Comparison of ENCODE assay signal across 18 mouse cellular contexts in genomic region chr13:44451224-44451623, GRCm38 (mm10).
A peak's percentile ranks its signal among the peaks of the same experiment; 100 is the strongest.
DNase-seq lines count a peak whose midpoint lies in the region; TF ChIP-seq lines count a peak whose summit lies in the region.
"Had no signal": no experiment of that assay in that cellular context is flagged by ENCODE, and none has a peak within 500 bp of the region (broad histone marks: within the 10 kb centered on the region; RNA-seq: fewer than 3 reads in every experiment).

No protein-coding gene starts in this region.

- H3K27ac ChIP-seq in kidney, adult 2 months (ENCODE audit: insufficient read depth, low read depth, low read length): peak overlapping the region; percentile 94
- H3K27ac ChIP-seq: gastrocnemius, adult 2 months; heart, embryonic 13.5 days; hindbrain, embryonic 13.5 days; limb, embryonic 12.5 days had no signal

- WGBS in kidney, adult 2 months: 39% methylated on average over 5 of the region's 5 CpGs

- H3K36me3 ChIP-seq in kidney, adult 2 months (ENCODE audit: control insufficient read depth, insufficient read depth, low read length): no peaks in the 10 kb centered on the region
- H3K36me3 ChIP-seq: heart, embryonic 13.5 days; hindbrain, embryonic 13.5 days; limb, embryonic 12.5 days had no signal

- DNase-seq in heart, adult 11 months: peak; percentile 48
- no peak for DNase-seq in heart, adult 9 months (ENCODE audit: low spot score in 2 of 2)
- peak; percentile 92 for DNase-seq in kidney, adult 2 months
- peak; percentile 48 for DNase-seq in kidney, postnatal 10 days
- DNase-seq in retina, postnatal 1 day: peak; percentile 29
- DNase-seq in lung, adult 18-20 months: no peak
- no peak for DNase-seq in spleen, adult 12 weeks (ENCODE audit: low spot score)
- DNase-seq in cerebellum, postnatal 36 days: no peak
- DNase-seq: adrenal gland, adult 8-10 months; cerebellum, postnatal 14 days; gastrocnemius, adult 2 months; lung, postnatal 14 days; midbrain, embryonic 14.5 days; thymus, postnatal 36 days had no signal

- no peak for TF ChIP-seq CTCF in kidney, adult 2 months (conservative IDR thresholded peaks at IDR 0.05; ENCODE audit: insufficient read depth, insufficient read length, low read depth, low read length)

- peaks cover 31% of the 10 kb centered on the region for H3K4me1 ChIP-seq in kidney, adult 2 months (ENCODE audit: control insufficient read depth, insufficient read depth, low read length)

- no peaks in the 10 kb centered on the region for H3K27me3 ChIP-seq in kidney, adult 2 months (replicated peaks; ENCODE audit: control insufficient read depth, insufficient read depth, low read length)
- H3K27me3 ChIP-seq: heart, embryonic 13.5 days; hindbrain, embryonic 13.5 days; limb, embryonic 12.5 days; megakaryocyte, embryonic 14.5 days had no signal

- H3K4me3 ChIP-seq in kidney, adult 2 months (ENCODE audit: insufficient read depth, low read depth, low read length): no peak overlapping the region
- H3K4me3 ChIP-seq: gastrocnemius, adult 2 months; heart, embryonic 13.5 days; hindbrain, embryonic 13.5 days; limb, embryonic 12.5 days; megakaryocyte, embryonic 14.5 days had no signal

- TF ChIP-seq POLR2A in kidney, adult 2 months (IDR thresholded peaks at IDR 0.05; ENCODE audit: low read depth, low read length): no peak

Comparison
In these comparisons a context has a peak if more than half of its experiments do, and no peak if none do; other contexts are left out.
1. DNase-seq: peak in heart, adult 11 months (single experiment), kidney, adult 2 months (single experiment), kidney, postnatal 10 days (single experiment) and retina, postnatal 1 day (single experiment); none in heart, adult 9 months (0 of 2), lung, adult 18-20 months (0 of 2), spleen, adult 12 weeks (single experiment) and cerebellum, postnatal 36 days (0 of 2).